Mouse (Mus musculus): ENCODE results near the gene Glrb. TPM values are rescaled to one million over a fixed set of nuclear protein-coding genes. Genes with fewer than 3 reads are reported as not detected.

Gene Glrb
- polyA plus RNA-seq (2017; shearing (Covaris generic)): not detected

GRCm38 (mm10) chr3:80913111-80913778 is at the start of gene Glrb:
TSS of gene Glrb (minus strand) at chr3:80913660.
- no peak for ATAC-seq

- no peak for ATAC-seq
Observed at GRCm38 (mm10) chr3:80959965-80960364, 46.5 kb upstream of the Glrb start.

GRCm38 (mm10) chr3:80958591-80958990 is 45.1 kb upstream of the Glrb start:
- ATAC-seq: no peak

- ATAC-seq: no peak
Observed at GRCm38 (mm10) chr3:80913779-80914284, 372 bp upstream of the Glrb start.

- ATAC-seq: no peak
Observed at GRCm38 (mm10) chr3:80894745-80895480, 18.5 kb downstream of the Glrb start.

GRCm38 (mm10) chr3:80894328-80894727 is 19.1 kb downstream of the Glrb start:
- no peak for ATAC-seq

- ATAC-seq: no peak
Observed at GRCm38 (mm10) chr3:80893055-80893690, 20.3 kb downstream of the Glrb start.

- no peak for ATAC-seq
Observed at GRCm38 (mm10) chr3:80891087-80891486, 22.4 kb downstream of the Glrb start.

GRCm38 (mm10) chr3:80885174-80885573 is 28.3 kb downstream of the Glrb start:
- no peak for ATAC-seq

- no peak for ATAC-seq
Observed at GRCm38 (mm10) chr3:80883601-80884000, 29.9 kb downstream of the Glrb start.

GRCm38 (mm10) chr3:80880660-80881293 is 32.7 kb downstream of the Glrb start:
- no peak for ATAC-seq

- ATAC-seq: no peak
Observed at GRCm38 (mm10) chr3:80878571-80878970, 34.9 kb downstream of the Glrb start.

GRCm38 (mm10) chr3:80874690-80875353 is 38.6 kb downstream of the Glrb start:
- no peak for ATAC-seq

GRCm38 (mm10) chr3:80874081-80874480 is 39.4 kb downstream of the Glrb start:
- no peak for ATAC-seq

GRCm38 (mm10) chr3:80871472-80872171 is 41.8 kb downstream of the Glrb start:
- no peak for ATAC-seq

GRCm38 (mm10) chr3:80867328-80867727 is 46.1 kb downstream of the Glrb start:
- ATAC-seq: no peak

GRCm38 (mm10) chr3:80852912-80853507 is 60.5 kb downstream of the Glrb start:
- no peak for ATAC-seq

- no peak for ATAC-seq
Observed at GRCm38 (mm10) chr3:80850947-80851346, 62.5 kb downstream of the Glrb start.

GRCm38 (mm10) chr3:80845634-80846033 is 67.8 kb downstream of the Glrb start:
- no peak for ATAC-seq

- ATAC-seq: no peak
Observed at GRCm38 (mm10) chr3:80839845-80840244, 73.6 kb downstream of the Glrb start.

- ATAC-seq: no peak
Observed at GRCm38 (mm10) chr3:80837583-80837982, 75.9 kb downstream of the Glrb start.

Data from inflammation-experienced regulatory T-cells, adult 6 months (primary cell).